ENCODE assay signal across 11 mouse cellular contexts in the genomic region with DNA sequence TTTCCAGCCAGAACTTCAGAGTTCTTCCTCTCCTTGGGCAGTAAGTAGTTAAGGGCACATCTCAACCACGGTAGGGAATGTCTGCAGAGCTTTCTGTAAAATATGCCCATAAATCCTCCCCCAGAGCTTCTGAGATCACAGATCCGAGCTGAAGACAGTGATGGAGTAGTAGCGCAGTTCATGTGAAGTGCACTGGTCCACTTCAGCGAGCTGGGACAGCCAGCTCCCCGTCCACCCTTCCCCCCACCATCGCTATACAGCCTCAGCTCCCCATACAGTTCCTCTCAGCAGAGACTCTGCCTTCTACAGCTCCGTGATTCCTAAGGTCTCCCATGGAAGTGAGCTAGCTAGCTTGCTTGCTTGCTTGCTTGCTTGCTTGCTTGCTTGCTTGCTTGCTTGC.
DNase-seq lines count a peak whose midpoint lies in the region; ATAC-seq and TF ChIP-seq lines count a peak whose summit lies in the region.
"Had no signal": no experiment of that assay in that cellular context is flagged by ENCODE, and none has a peak within 500 bp of the region (broad histone marks: within the 10 kb centered on the region; RNA-seq: fewer than 3 reads in every experiment).

No protein-coding gene starts in this region.

- no peaks in the 10 kb centered on the region for H3K79me2 ChIP-seq in heart, adult 2 months (replicated peaks; ENCODE audit: control insufficient read depth, insufficient read depth, low read length)

- 57% methylated on average over 7 of the region's 7 CpGs for WGBS in heart, adult 2 months
- WGBS in limb, embryonic 14.5 days, result 18% methylated on average over 7 of the region's 7 CpGs

- peak overlapping the region; percentile 36 for H3K4me2 ChIP-seq in limb, embryonic 14.5 days (replicated peaks; ENCODE audit: low read depth, low read length, severe bottlenecking)
- H3K4me2 ChIP-seq: neural tube, embryonic 12.5 days had no signal

- H3K9me3 ChIP-seq in limb, embryonic 14.5 days (ENCODE audit: control insufficient read depth, low read length), result no peaks in the 10 kb centered on the region
- H3K9me3 ChIP-seq: neural tube, embryonic 12.5 days had no signal

- ATAC-seq in limb, embryonic 14.5 days (ENCODE audit: low FRiP score, low read depth), result 0 out of 2 replicates have a peak, but pooled peaks have one; percentile 44

- no peak for DNase-seq in heart, adult 2 months
- no peak for DNase-seq in heart, adult 9 months (ENCODE audit: low spot score in 2 of 2)
- peak; percentile 61 for DNase-seq in kidney, postnatal 10 days
- no peak for DNase-seq in kidney, adult 9 months
- DNase-seq in embryo, embryonic 11.5 days (ENCODE audit: low read depth, low spot score), result peak; percentile 53
- peak; percentile 39 for DNase-seq in limb, embryonic 14.5 days (ENCODE audit: low spot score)
- DNase-seq in left cerebral cortex, postnatal 4 days, result no peak
- DNase-seq in testis, postnatal 14 days (ENCODE audit: low spot score), result no peak
- DNase-seq: adrenal gland, adult 2 months; B cell, adult 2 months had no signal

- no peak overlapping the region for H3K4me3 ChIP-seq in heart, adult 2 months
- no peak overlapping the region for H3K4me3 ChIP-seq in limb, embryonic 14.5 days (replicated peaks; ENCODE audit: low read length)
- H3K4me3 ChIP-seq: neural tube, embryonic 12.5 days had no signal

- peaks cover 11% of the 10 kb centered on the region for H3K36me3 ChIP-seq in heart, adult 2 months (ENCODE audit: control insufficient read depth, insufficient read depth, low read length)
- no peaks in the 10 kb centered on the region for H3K36me3 ChIP-seq in limb, embryonic 14.5 days (ENCODE audit: control insufficient read depth, insufficient read depth, low read length)
- H3K36me3 ChIP-seq: neural tube, embryonic 12.5 days had no signal

- H3K27me3 ChIP-seq in heart, adult 2 months (ENCODE audit: control insufficient read depth, insufficient read depth, low read length), result no peaks in the 10 kb centered on the region
- no peaks in the 10 kb centered on the region for H3K27me3 ChIP-seq in limb, embryonic 14.5 days (ENCODE audit: control insufficient read depth, insufficient read depth, low read length)
- H3K27me3 ChIP-seq: neural tube, embryonic 12.5 days had no signal

- H3K27ac ChIP-seq in heart, adult 2 months, result no peak overlapping the region
- H3K27ac ChIP-seq in limb, embryonic 14.5 days (replicated peaks; ENCODE audit: low read depth, low read length), result peak overlapping the region; percentile 53
- H3K27ac ChIP-seq: neural tube, embryonic 12.5 days had no signal

- peak overlapping the region; percentile 54; the same call in 1 of the 2 replicates for H3K9ac ChIP-seq in heart, adult 2 months (ENCODE audit: low read depth, low read length)
- no peak overlapping the region for H3K9ac ChIP-seq in limb, embryonic 14.5 days (ENCODE audit: low read depth, low read length, severe bottlenecking)
- H3K9ac ChIP-seq: neural tube, embryonic 12.5 days had no signal

- H3K4me1 ChIP-seq in heart, adult 2 months (ENCODE audit: control insufficient read depth, insufficient read depth, low read length), result peaks cover 16% of the 10 kb centered on the region
- H3K4me1 ChIP-seq in limb, embryonic 14.5 days (ENCODE audit: control insufficient read depth, insufficient read depth, low read length), result 0 out of 2 replicates have a peak, but pooled peaks cover 3% of the 10 kb centered on the region

- no peak for TF ChIP-seq EP300 in heart, adult 2 months (IDR thresholded peaks at IDR 0.05; ENCODE audit: insufficient read depth, low read depth, low read length)

- intact Hi-C loops in heart, adult 2 months (cut with DNase I), result no loop called here
- intact Hi-C loops in left cerebral cortex, postnatal 4 days (cut with DNase I), result no loop called here

- no peak for TF ChIP-seq POLR2A in heart, adult 2 months (IDR thresholded peaks at IDR 0.05; ENCODE audit: insufficient read depth, low read depth, low read length)
- TF ChIP-seq POLR2A in limb, embryonic 14.5 days (IDR thresholded peaks at IDR 0.05; ENCODE audit: borderline replicate concordance, extremely low read depth, insufficient read depth, insufficient read length), result no peak

- TF ChIP-seq CTCF in heart, adult 2 months (IDR thresholded peaks at IDR 0.05), result no peak

Comparison
In these comparisons a context has a peak if more than half of its experiments do, and no peak if none do; other contexts are left out.
1. DNase-seq: peak in kidney, postnatal 10 days (single experiment), embryo, embryonic 11.5 days (single experiment) and limb, embryonic 14.5 days (single experiment); none in heart, adult 2 months (0 of 2), heart, adult 9 months (0 of 2), kidney, adult 9 months (single experiment), left cerebral cortex, postnatal 4 days (single experiment) and testis, postnatal 14 days (single experiment).